Mouse (Mus musculus): ENCODE data around the gene Gm11214. TPM values are rescaled to one million over a fixed set of nuclear protein-coding genes. Genes with fewer than 3 reads are reported as not detected.

The Gm11214 gene
- polyA plus RNA-seq, 1 experiment from 2014 or later = not detected

- no peaks in the 10 kb centered on the region for H3K4me1 ChIP-seq (replicated peaks; ENCODE audit: control insufficient read depth, insufficient read depth, low read length)
Observed at GRCm38 (mm10) chr4:63702006-63702704, 39.0 kb upstream of the Gm11214 start.

GRCm38 (mm10) chr4:63699749-63700148, 36.6 kb upstream of the Gm11214 start:
- Histone ChIP-seq H3K4me3 (ENCODE audit: low read depth, low read length) (no peak overlapping the region), H3K9me3 (ENCODE audit: control insufficient read depth) (no peaks in the 10 kb centered on the region), H3K4me2 (replicated peaks; ENCODE audit: low read depth) (no peak overlapping the region), H3K4me1 (replicated peaks; ENCODE audit: control insufficient read depth, insufficient read depth, low read length) (no peaks in the 10 kb centered on the region), H3K9ac (ENCODE audit: low read depth, low read length) (no peak overlapping the region), H3K27ac (ENCODE audit: low read depth, low read length) (no peak overlapping the region), H3K36me3 (ENCODE audit: control insufficient read depth, insufficient read depth) (no peaks in the 10 kb centered on the region), H3K27me3 (replicated peaks; ENCODE audit: control insufficient read depth, insufficient read depth, low read length) (no peaks in the 10 kb centered on the region)
- 47% methylated on average over 3 of the region's 3 CpGs for WGBS
- no peak for ATAC-seq
- no peak for TF ChIP-seq CTCF (IDR thresholded peaks at IDR 0.05; ENCODE audit: low read depth)

More at GRCm38 (mm10) chr4:63702006-63702704, 39.0 kb upstream of the Gm11214 start:
- Histone ChIP-seq H3K36me3 (ENCODE audit: control insufficient read depth, insufficient read depth) (no peaks in the 10 kb centered on the region), H3K9ac (ENCODE audit: low read depth, low read length) (no peak overlapping the region), H3K9me3 (ENCODE audit: control insufficient read depth) (no peaks in the 10 kb centered on the region), H3K27ac (ENCODE audit: low read depth, low read length) (no peak overlapping the region), H3K27me3 (replicated peaks; ENCODE audit: control insufficient read depth, insufficient read depth, low read length) (no peaks in the 10 kb centered on the region), H3K4me3 (ENCODE audit: low read depth, low read length) (no peak overlapping the region), H3K4me2 (replicated peaks; ENCODE audit: low read depth) (no peak overlapping the region)
- no peak for TF ChIP-seq CTCF (IDR thresholded peaks at IDR 0.05; ENCODE audit: low read depth)
- WGBS = 91% methylated on average over 4 of the region's 4 CpGs
- ATAC-seq = no peak

- H3K36me3 ChIP-seq (ENCODE audit: control insufficient read depth, insufficient read depth) = no peaks in the 10 kb centered on the region
- H3K27ac ChIP-seq (ENCODE audit: low read depth, low read length) = no peak overlapping the region
- H3K4me3 ChIP-seq (ENCODE audit: low read depth, low read length) = no peak overlapping the region
- no peak for ATAC-seq
- H3K9ac ChIP-seq (ENCODE audit: low read depth, low read length) = no peak overlapping the region
- no peak for TF ChIP-seq CTCF (IDR thresholded peaks at IDR 0.05; ENCODE audit: low read depth)
- H3K9me3 ChIP-seq (ENCODE audit: control insufficient read depth) = no peaks in the 10 kb centered on the region
- H3K27me3 ChIP-seq (replicated peaks; ENCODE audit: control insufficient read depth, insufficient read depth, low read length) = no peaks in the 10 kb centered on the region
- no peaks in the 10 kb centered on the region for H3K4me1 ChIP-seq (replicated peaks; ENCODE audit: control insufficient read depth, insufficient read depth, low read length)
- 86% methylated on average over 4 of the region's 4 CpGs for WGBS
- H3K4me2 ChIP-seq (replicated peaks; ENCODE audit: low read depth) = no peak overlapping the region
Observed at GRCm38 (mm10) chr4:63696921-63697320, 33.7 kb upstream of the Gm11214 start.

- Histone ChIP-seq H3K9ac (ENCODE audit: low read depth, low read length) (no peak overlapping the region), H3K27ac (ENCODE audit: low read depth, low read length) (no peak overlapping the region), H3K27me3 (replicated peaks; ENCODE audit: control insufficient read depth, insufficient read depth, low read length) (no peaks in the 10 kb centered on the region), H3K4me3 (ENCODE audit: low read depth, low read length) (no peak overlapping the region), H3K9me3 (ENCODE audit: control insufficient read depth) (no peaks in the 10 kb centered on the region), H3K36me3 (ENCODE audit: control insufficient read depth, insufficient read depth) (no peaks in the 10 kb centered on the region), H3K4me1 (replicated peaks; ENCODE audit: control insufficient read depth, insufficient read depth, low read length) (no peaks in the 10 kb centered on the region), H3K4me2 (replicated peaks; ENCODE audit: low read depth) (no peak overlapping the region)
- ATAC-seq = no peak
- no peak for TF ChIP-seq CTCF (IDR thresholded peaks at IDR 0.05; ENCODE audit: low read depth)
Observed at GRCm38 (mm10) chr4:63692351-63692750, 29.2 kb upstream of the Gm11214 start.

- H3K36me3 ChIP-seq (ENCODE audit: control insufficient read depth, insufficient read depth) = no peaks in the 10 kb centered on the region
- no peak overlapping the region for H3K27ac ChIP-seq (ENCODE audit: low read depth, low read length)
- no peaks in the 10 kb centered on the region for H3K27me3 ChIP-seq (replicated peaks; ENCODE audit: control insufficient read depth, insufficient read depth, low read length)
- 0 out of 2 replicates have a peak, but pooled peaks cover 12% of the 10 kb centered on the region for H3K4me1 ChIP-seq (replicated peaks; ENCODE audit: control insufficient read depth, insufficient read depth, low read length)
- no peak for TF ChIP-seq CTCF (IDR thresholded peaks at IDR 0.05; ENCODE audit: low read depth)
- H3K9ac ChIP-seq (ENCODE audit: low read depth, low read length) = no peak overlapping the region
- no peak for ATAC-seq
- WGBS = 58% methylated on average over 8 of the region's 8 CpGs
- no peak overlapping the region for H3K4me3 ChIP-seq (ENCODE audit: low read depth, low read length)
- no peak overlapping the region for H3K4me2 ChIP-seq (replicated peaks; ENCODE audit: low read depth)
- H3K9me3 ChIP-seq (ENCODE audit: control insufficient read depth) = no peaks in the 10 kb centered on the region
Observed at GRCm38 (mm10) chr4:63687429-63687828, 24.2 kb upstream of the Gm11214 start.

- 0 out of 2 replicates have a peak, but pooled peaks cover 12% of the 10 kb centered on the region for H3K4me1 ChIP-seq (replicated peaks; ENCODE audit: control insufficient read depth, insufficient read depth, low read length)
- H3K27ac ChIP-seq (ENCODE audit: low read depth, low read length) = no peak overlapping the region
- peak; percentile 85 for TF ChIP-seq CTCF (IDR thresholded peaks at IDR 0.05; ENCODE audit: low read depth)
- no peaks in the 10 kb centered on the region for H3K27me3 ChIP-seq (replicated peaks; ENCODE audit: control insufficient read depth, insufficient read depth, low read length)
- H3K36me3 ChIP-seq (ENCODE audit: control insufficient read depth, insufficient read depth) = no peaks in the 10 kb centered on the region
- no peak overlapping the region for H3K4me2 ChIP-seq (replicated peaks; ENCODE audit: low read depth)
- no peak for ATAC-seq
- no peaks in the 10 kb centered on the region for H3K9me3 ChIP-seq (ENCODE audit: control insufficient read depth)
- H3K4me3 ChIP-seq (ENCODE audit: low read depth, low read length) = no peak overlapping the region
- no peak overlapping the region for H3K9ac ChIP-seq (ENCODE audit: low read depth, low read length)
Observed at GRCm38 (mm10) chr4:63686157-63686556, 23.0 kb upstream of the Gm11214 start.

GRCm38 (mm10) chr4:63685253-63685525, 22.0 kb upstream of the Gm11214 start:
- H3K27me3 ChIP-seq (replicated peaks; ENCODE audit: control insufficient read depth, insufficient read depth, low read length) = no peaks in the 10 kb centered on the region
- H3K4me3 ChIP-seq (ENCODE audit: low read depth, low read length) = no peak overlapping the region
- no peak for ATAC-seq
- TF ChIP-seq CTCF (IDR thresholded peaks at IDR 0.05; ENCODE audit: low read depth) = no peak
- no peaks in the 10 kb centered on the region for H3K9me3 ChIP-seq (ENCODE audit: control insufficient read depth)
- H3K4me1 ChIP-seq (replicated peaks; ENCODE audit: control insufficient read depth, insufficient read depth, low read length) = 0 out of 2 replicates have a peak, but pooled peaks cover 12% of the 10 kb centered on the region
- H3K9ac ChIP-seq (ENCODE audit: low read depth, low read length) = no peak overlapping the region
- no peak overlapping the region for H3K27ac ChIP-seq (ENCODE audit: low read depth, low read length)
- WGBS = 61% methylated on average over 4 of the region's 4 CpGs
- no peak overlapping the region for H3K4me2 ChIP-seq (replicated peaks; ENCODE audit: low read depth)
- H3K36me3 ChIP-seq (ENCODE audit: control insufficient read depth, insufficient read depth) = no peaks in the 10 kb centered on the region
